Comparison of ENCODE assay signal across 15 mouse cellular contexts in genomic region chr3:30987396-30988318, GRCm38 (mm10). TPM values are rescaled to one million over a fixed set of nuclear protein-coding genes. Genes with fewer than 3 reads are reported as not detected.
A peak's percentile ranks its signal among the peaks of the same experiment; 100 is the strongest.
DNase-seq lines count a peak whose midpoint lies in the region; ATAC-seq and TF ChIP-seq lines count a peak whose summit lies in the region.
"Had no signal": no experiment of that assay in that cellular context is flagged by ENCODE, and none has a peak within 500 bp of the region (broad histone marks: within the 10 kb centered on the region; RNA-seq: fewer than 3 reads in every experiment).

No protein-coding gene starts in this region.

- WGBS in lung, adult 2 months, result 77% methylated on average over 9 of the region's 9 CpGs
- 45% methylated on average over 9 of the region's 9 CpGs for WGBS in heart, embryonic 15.5 days
- 56% methylated on average over 9 of the region's 9 CpGs for WGBS in liver, embryonic 13.5 days (ENCODE audit: insufficient replicate concordance)
- WGBS in midbrain, embryonic 16.5 days, result 91% methylated on average over 9 of the region's 9 CpGs

- no peak for TF ChIP-seq CTCF in lung, adult 2 months (IDR thresholded peaks at IDR 0.05; ENCODE audit: insufficient read depth, low read length)

- intact Hi-C loops in gastrocnemius, postnatal 36 days (cut with DNase I), result no loop called here

- H3K4me2 ChIP-seq in heart, embryonic 15.5 days, result peak overlapping the region; percentile 32
- no peak overlapping the region for H3K4me2 ChIP-seq in liver, embryonic 13.5 days
- H3K4me2 ChIP-seq in midbrain, embryonic 16.5 days (ENCODE audit: low read length), result no peak overlapping the region
- H3K4me2 ChIP-seq: limb, embryonic 12.5 days; neural tube, embryonic 15.5 days had no signal

- H3K4me3 ChIP-seq in lung, adult 2 months (replicated peaks; ENCODE audit: extremely low read depth, low read depth, low read length), result no peak overlapping the region
- no peak overlapping the region for H3K4me3 ChIP-seq in heart, embryonic 15.5 days
- no peak overlapping the region for H3K4me3 ChIP-seq in liver, embryonic 13.5 days (replicated peaks)
- H3K4me3 ChIP-seq in midbrain, embryonic 16.5 days (ENCODE audit: low read depth, low read length), result no peak overlapping the region
- H3K4me3 ChIP-seq: erythroblast, embryonic 14.5 days; limb, embryonic 12.5 days; midbrain, embryonic 10.5 days; neural tube, embryonic 15.5 days had no signal

- DNase-seq in lung, postnatal 36 days, result peak; percentile 39
- DNase-seq in lung, adult 2 months, result no peak
- DNase-seq in liver, embryonic 13.5 days, result no peak
- no peak for DNase-seq in thymus, postnatal 36 days
- DNase-seq in adrenal gland, postnatal 25 days, result no peak
- DNase-seq in gastrocnemius, postnatal 36 days, result no peak
- DNase-seq: B cell, adult 2 months; cerebellum, postnatal 14 days had no signal

- no peaks in the 10 kb centered on the region for H3K27me3 ChIP-seq in heart, embryonic 15.5 days
- H3K27me3 ChIP-seq in liver, embryonic 13.5 days, result no peaks in the 10 kb centered on the region
- H3K27me3 ChIP-seq in midbrain, embryonic 16.5 days (ENCODE audit: control insufficient read depth, insufficient read depth, low read depth, low read length), result no peaks in the 10 kb centered on the region
- H3K27me3 ChIP-seq: limb, embryonic 12.5 days; neural tube, embryonic 15.5 days had no signal

- peaks cover 2% of the 10 kb centered on the region; the same call in 1 of the 2 replicates for H3K4me1 ChIP-seq in lung, adult 2 months (ENCODE audit: control insufficient read depth, insufficient read depth, low read length)
- peaks cover 7% of the 10 kb centered on the region; the same call in 1 of the 2 replicates for H3K4me1 ChIP-seq in heart, embryonic 15.5 days (replicated peaks)
- H3K4me1 ChIP-seq in liver, embryonic 13.5 days (replicated peaks), result peaks cover 6% of the 10 kb centered on the region
- no peaks in the 10 kb centered on the region for H3K4me1 ChIP-seq in midbrain, embryonic 16.5 days (ENCODE audit: control insufficient read depth, insufficient read depth, low read length)
- H3K4me1 ChIP-seq: midbrain, embryonic 10.5 days; neural tube, embryonic 15.5 days had no signal

- no peak for TF ChIP-seq POLR2A in lung, adult 2 months (IDR thresholded peaks at IDR 0.05; ENCODE audit: borderline replicate concordance, extremely low read depth, low read depth, low read length)

- peak overlapping the region; percentile 75 for H3K27ac ChIP-seq in heart, embryonic 15.5 days
- H3K27ac ChIP-seq in liver, embryonic 13.5 days, result no peak overlapping the region
- H3K27ac ChIP-seq in midbrain, embryonic 16.5 days (ENCODE audit: low read length), result no peak overlapping the region
- H3K27ac ChIP-seq: limb, embryonic 12.5 days; midbrain, embryonic 10.5 days; neural tube, embryonic 15.5 days had no signal

- no peaks in the 10 kb centered on the region for H3K9me3 ChIP-seq in heart, embryonic 15.5 days (replicated peaks)
- no peaks in the 10 kb centered on the region for H3K9me3 ChIP-seq in liver, embryonic 13.5 days (replicated peaks)
- H3K9me3 ChIP-seq in midbrain, embryonic 16.5 days (replicated peaks; ENCODE audit: control insufficient read depth, low read length, poor library complexity, severe bottlenecking), result no peaks in the 10 kb centered on the region
- H3K9me3 ChIP-seq: limb, embryonic 12.5 days; midbrain, embryonic 10.5 days; neural tube, embryonic 15.5 days had no signal

- H3K9ac ChIP-seq in heart, embryonic 15.5 days, result no peak overlapping the region
- H3K9ac ChIP-seq in liver, embryonic 13.5 days, result no peak overlapping the region
- no peak overlapping the region for H3K9ac ChIP-seq in midbrain, embryonic 16.5 days (ENCODE audit: low read depth, low read length)
- H3K9ac ChIP-seq: limb, embryonic 12.5 days; neural tube, embryonic 15.5 days had no signal

- ATAC-seq in heart, embryonic 15.5 days (replicated peaks; ENCODE audit: insufficient number of reproducible peaks, insufficient read depth, low FRiP score, low read depth), result peak; percentile 90
- ATAC-seq in liver, embryonic 13.5 days (ENCODE audit: low read depth), result peak; percentile 80
- no peak for ATAC-seq in midbrain, embryonic 16.5 days
- ATAC-seq: inflammation-experienced regulatory T-cells, adult 6 months had no signal

- no peaks in the 10 kb centered on the region for H3K36me3 ChIP-seq in heart, embryonic 15.5 days
- H3K36me3 ChIP-seq in liver, embryonic 13.5 days, result no peaks in the 10 kb centered on the region
- no peaks in the 10 kb centered on the region for H3K36me3 ChIP-seq in midbrain, embryonic 16.5 days (ENCODE audit: control insufficient read depth, insufficient read depth, low read length)
- H3K36me3 ChIP-seq: limb, embryonic 12.5 days; midbrain, embryonic 10.5 days; neural tube, embryonic 15.5 days had no signal

RNA-seq across cellular contexts. Expression of gene Prkci, which starts 7.9 kb away (rescaled TPM):
- polyA plus RNA-seq in lung, adult 2 months (2012; rRNA removed), result 29.0 and 42.9 TPM in 2 replicates
- 15.1 and 19.1 TPM in 2 replicates for polyA plus RNA-seq in heart, embryonic 15.5 days (2015; fragmentation: Nextera tagmentation; extraction: Ambion mirVana)
- polyA plus RNA-seq in liver, embryonic 13.5 days (2015; fragmentation: Nextera tagmentation; extraction: Ambion mirVana), result 5.0 and 7.4 TPM in 2 replicates
- polyA plus RNA-seq in midbrain, embryonic 16.5 days (2015; fragmentation: Nextera tagmentation; extraction: Ambion mirVana), result 25.4 and 25.5 TPM in 2 replicates
- 52.6 and 56.7 TPM in 2 replicates for total RNA-seq in adrenal gland, postnatal 25 days (2021)
- total RNA-seq in gastrocnemius, postnatal 36 days (2021), result 1 to 10 TPM; 2.8 to 3.0 TPM

RNA-seq across cellular contexts. Expression of gene Phc3, which starts 18.4 kb away (rescaled TPM):
- polyA plus RNA-seq in lung, adult 2 months (2012; rRNA removed), result 33.7 and 34.0 TPM in 2 replicates
- polyA plus RNA-seq in heart, embryonic 15.5 days (2015; fragmentation: Nextera tagmentation; extraction: Ambion mirVana), result 4.9 and 5.7 TPM in 2 replicates
- 1.7 and 1.8 TPM in 2 replicates for polyA plus RNA-seq in liver, embryonic 13.5 days (2015; fragmentation: Nextera tagmentation; extraction: Ambion mirVana)
- polyA plus RNA-seq in midbrain, embryonic 16.5 days (2015; fragmentation: Nextera tagmentation; extraction: Ambion mirVana), result 7.8 and 7.9 TPM in 2 replicates
- total RNA-seq in adrenal gland, postnatal 25 days (2021), result 41.1 and 44.8 TPM in 2 replicates
- total RNA-seq in gastrocnemius, postnatal 36 days (2021), result 10 to 100 TPM in 1 of 2 experiments, 1 to 10 TPM in 1; 9.3 to 11.6 TPM
